Mouse (Mus musculus): ENCODE measurements around the gene Ctdsp2.

The Ctdsp2 gene

DNA sequence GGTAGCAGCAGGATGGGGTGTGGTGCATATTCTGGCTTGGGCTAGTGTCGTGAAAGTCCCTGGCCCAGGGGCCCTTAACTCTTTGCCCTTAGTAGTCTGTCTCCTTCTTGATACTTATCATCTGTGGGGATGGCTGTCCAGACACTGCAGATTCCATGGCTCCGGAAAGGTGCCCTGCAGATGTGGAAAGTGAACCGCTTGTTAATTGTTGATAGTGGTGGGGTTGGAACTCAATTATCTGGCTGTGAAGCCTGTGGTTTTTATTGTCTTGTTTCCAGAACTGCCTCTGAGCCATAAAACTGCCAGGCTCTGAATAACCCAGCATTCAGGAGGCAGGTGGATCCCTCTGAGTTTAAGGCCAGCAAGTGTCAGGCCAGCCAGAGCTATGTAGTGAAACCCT lies 13.2 kb downstream of the Ctdsp2 start:
- no peak for DNase-seq

DNA sequence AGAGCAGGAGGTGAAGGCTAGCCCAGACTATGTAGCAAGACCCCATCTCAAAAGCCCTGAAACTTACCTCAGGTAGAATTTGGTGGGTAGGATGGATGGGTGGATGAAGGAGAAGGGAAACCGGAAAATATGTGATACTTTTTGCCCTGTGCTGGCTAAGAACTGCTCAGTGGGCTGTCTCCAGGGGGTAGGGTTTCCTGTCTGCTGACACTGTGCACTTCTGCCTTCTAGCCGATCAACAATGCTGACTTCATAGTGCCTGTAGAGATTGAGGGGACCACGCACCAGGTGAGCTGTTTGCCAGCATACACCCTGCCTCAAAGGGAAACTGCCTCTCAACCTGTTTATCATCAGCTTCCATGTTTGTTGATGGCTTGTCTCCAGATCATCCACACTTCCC lies 15.1 kb downstream of the Ctdsp2 start:
- DNase-seq = no peak

DNA sequence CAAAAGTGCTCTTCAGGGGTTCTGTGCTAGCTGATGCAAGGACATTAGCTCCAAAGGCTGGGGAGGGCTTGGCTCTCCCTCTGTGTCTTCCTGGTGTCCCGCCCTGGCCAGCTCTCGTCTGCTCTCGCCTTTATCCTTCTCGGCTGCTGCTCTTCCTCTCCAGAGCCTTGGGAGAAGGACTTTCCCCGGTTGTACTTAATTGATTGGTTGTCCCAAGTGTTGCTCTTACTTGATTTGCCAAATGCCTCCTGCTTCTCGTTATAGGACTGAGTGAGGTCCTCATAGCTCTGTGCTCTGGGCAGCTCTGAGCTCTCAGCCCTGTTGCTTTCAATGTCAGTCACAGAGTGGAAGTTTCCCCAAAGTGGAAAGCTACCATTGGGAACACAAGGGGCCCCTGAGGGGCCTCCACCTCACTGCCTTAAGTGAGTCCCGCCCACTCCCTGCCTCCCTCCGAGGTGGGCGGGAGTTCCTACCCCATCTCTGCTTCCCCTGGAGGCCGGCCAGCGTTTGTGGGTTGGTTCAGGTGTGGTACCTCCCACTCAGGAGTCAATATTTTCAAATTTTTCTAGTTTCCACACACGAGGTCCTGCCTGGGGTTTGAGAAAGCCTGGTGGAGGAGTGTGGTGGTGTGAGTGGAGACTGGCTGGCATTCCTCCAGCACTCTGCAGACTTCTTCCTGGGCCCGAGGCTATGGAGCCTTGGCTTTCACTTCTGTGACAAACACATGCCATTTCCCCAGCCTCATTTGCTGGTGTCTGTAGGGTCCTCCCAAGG lies 19.0 kb downstream of the Ctdsp2 start:
- DNase-seq = peak in 1 of 2 experiments; percentile 50

GRCm38 (mm10) chr10:127000529-127000928 lies 22.0 kb downstream of the Ctdsp2 start, which contains the start of gene Avil:
TSS of gene Avil (plus strand) at chr10:127000709.
- DNase-seq = no peak

GRCm38 (mm10) chr10:127001297-127001696 lies 22.8 kb downstream of the Ctdsp2 start:
- DNase-seq = no peak

- no peak for DNase-seq
Observed at GRCm38 (mm10) chr10:127002056-127002455, 23.5 kb downstream of the Ctdsp2 start.

- DNase-seq = no peak
Observed at GRCm38 (mm10) chr10:127002765-127003164, 24.2 kb downstream of the Ctdsp2 start.

DNA sequence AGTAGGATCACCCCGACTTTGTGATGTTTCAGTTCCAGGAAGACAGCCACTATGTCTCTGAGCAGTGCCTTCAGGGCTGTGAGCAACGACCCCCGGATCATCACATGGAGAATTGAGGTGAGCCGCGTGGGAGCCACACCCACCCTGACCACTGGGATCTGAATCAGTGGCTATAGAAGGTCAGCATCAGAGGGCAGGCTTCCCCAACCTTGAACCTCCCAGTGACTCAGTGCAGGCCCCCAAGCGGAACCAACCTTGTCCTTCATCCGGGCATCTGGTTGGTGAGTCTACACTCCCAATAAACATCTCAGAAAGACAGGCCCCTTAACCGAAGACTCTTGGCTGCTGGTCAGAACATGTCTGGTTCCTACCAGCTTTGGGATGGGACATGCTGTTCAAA lies 24.8 kb downstream of the Ctdsp2 start:
- no peak for DNase-seq

- DNase-seq = no peak
Observed at GRCm38 (mm10) chr10:127003806-127004205, 25.3 kb downstream of the Ctdsp2 start.

GRCm38 (mm10) chr10:127016488-127016887 lies 38.0 kb downstream of the Ctdsp2 start:
- peak; percentile 48 to 77 for DNase-seq

DNA sequence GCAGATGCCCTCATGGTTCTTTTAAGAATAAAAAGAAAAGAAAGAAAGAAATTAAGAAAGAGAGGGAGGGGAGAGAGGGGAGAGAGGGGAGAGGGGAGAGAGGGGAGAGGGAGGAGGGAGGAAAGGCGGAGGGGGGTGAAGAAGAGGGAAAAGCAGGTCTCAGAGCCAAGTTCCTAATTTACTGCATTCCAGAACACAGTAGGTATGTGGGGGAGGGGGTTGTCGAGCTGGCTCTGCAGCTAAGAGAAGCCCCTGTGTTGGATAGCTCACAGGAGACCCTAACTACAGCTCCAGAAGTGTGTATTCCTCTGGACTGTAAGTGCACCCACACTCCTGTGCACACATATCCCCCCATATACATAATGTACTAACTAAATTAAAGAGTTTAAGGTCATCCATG lies 38.6 kb downstream of the Ctdsp2 start:
- DNase-seq = no peak

- DNase-seq = no peak
Observed at GRCm38 (mm10) chr10:127018422-127018821, 39.9 kb downstream of the Ctdsp2 start.

DNA sequence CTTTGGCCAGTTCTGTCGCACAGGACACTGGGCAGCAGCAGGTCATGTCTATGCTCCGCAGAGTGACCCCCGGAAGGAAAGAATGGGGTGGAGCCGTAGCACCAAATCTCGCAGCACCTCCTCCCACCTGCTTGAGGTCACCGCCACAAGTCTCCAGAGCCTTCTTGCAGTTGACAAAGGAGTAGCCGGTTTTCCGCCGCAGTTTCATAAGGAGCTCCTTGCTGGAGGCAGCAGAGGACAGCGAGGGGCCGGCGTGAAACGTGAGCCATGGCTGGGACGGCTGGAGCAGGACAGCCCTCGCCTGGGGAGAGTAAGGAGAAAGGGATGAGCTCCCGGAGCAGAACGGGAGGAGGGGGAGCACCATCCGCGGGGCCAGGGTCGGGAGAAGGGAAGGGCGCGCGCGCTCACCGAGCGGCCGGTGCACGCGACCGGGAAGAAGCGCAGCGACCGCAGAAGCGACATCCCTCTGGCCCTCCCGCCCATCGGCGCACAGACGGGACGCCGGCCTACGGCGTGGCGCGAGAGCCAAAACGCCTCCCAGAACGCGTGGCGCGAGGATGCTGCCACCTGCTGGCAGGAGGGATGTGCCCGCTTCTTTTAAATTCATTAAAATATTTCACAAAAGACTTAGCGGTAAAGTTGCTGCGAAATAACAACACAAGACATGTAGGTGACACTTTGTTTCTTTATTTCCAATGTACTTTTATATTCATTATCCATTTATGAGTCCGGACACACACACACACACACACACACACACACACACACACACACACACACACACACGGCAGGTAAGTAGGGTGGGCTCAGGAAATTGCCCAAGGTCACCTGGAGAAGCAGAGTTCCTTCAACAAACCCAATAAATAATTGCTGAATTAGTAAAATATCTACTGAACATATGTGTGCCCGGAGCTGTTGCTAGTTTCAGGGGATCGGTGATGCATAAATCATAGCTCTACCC lies 52.1 kb downstream of the Ctdsp2 start, which contains the start of gene Tsfm:
Gene Tsfm (minus strand): TSS at position 505 of the 961 bp plus-strand sequence.
- DNase-seq = peak; percentile 90 to 97

- DNase-seq = peak; percentile 74 to 89
Observed at GRCm38 (mm10) chr10:127033301-127033741, 54.8 kb downstream of the Ctdsp2 start.

DNA sequence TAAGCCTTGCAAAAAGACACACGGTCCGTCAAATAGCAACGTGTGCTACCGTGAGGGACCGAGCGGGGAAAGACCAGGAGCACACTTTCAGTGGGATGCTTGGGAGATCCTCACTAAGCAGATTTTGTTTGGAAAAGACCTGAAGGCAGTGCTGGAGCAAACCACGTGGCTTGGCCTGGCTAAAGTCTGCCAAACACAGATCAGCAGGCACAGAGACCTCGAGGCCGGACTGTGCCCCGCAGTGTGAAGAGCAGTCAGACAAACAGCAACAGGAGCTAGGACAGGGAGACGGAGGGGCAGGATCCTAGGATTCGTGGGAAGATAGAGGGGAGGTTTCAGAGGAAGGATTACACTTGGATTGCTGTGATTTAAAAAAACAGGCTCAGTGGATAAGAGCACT lies 57.8 kb downstream of the Ctdsp2 start:
- peak; percentile 82 to 90 for DNase-seq

DNA sequence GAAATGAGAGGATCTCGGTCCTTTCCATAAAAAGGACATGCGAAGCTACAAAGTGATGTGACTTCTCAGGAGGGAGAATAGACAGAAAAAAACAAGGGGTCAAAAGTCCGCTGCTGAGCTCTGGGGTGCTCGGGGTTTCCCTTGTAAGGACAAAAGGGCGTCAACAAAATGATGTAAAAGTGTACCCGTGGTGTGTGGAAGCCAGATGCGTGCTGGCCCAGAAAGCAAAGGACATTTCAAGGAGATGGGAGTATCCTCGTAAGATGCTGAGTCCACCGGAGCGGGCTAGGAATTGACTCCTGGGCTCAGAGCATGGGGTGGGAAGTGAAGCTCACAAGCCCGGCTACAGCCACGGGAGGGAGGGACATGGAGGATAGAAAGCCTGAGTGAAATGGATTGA lies 59.1 kb downstream of the Ctdsp2 start:
- DNase-seq = peak; percentile 58 to 70

GRCm38 (mm10) chr10:127040569-127041214 lies 62.2 kb downstream of the Ctdsp2 start:
- DNase-seq = peak in 1 of 2 experiments; percentile 58

DNA sequence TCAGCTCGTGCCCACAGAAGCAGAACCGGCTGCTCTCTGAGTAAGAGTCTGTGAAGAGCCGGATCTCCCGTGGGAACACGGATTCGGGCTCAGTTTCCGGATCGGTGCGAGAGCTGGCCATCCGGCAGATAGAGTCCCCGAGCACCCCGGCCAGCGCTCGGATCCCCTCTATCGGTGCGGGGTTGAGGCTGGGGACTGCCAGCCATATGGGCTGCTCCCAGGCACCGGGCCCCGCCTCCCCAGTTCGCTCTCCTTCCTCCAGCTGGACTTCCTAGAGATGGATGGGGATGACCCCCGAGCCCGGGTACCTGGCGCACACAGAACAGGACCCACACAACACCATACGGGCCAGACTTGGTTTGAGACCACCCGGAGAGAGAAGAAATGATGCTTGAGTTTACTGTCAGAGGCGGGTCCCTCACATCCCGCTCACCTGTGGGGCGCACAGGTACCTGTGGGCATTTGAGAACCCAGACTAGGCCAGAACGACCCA lies 62.8 kb downstream of the Ctdsp2 start, which contains the start of the genes Mettl1 and Eef1akmt3:
Gene Mettl1 (plus strand): TSS at position 141 of the 493 bp plus-strand sequence.
Gene Eef1akmt3 (minus strand): TSS at position 240 of the 493 bp plus-strand sequence.
- peak in 1 of 2 experiments; percentile 72 for DNase-seq

DNA sequence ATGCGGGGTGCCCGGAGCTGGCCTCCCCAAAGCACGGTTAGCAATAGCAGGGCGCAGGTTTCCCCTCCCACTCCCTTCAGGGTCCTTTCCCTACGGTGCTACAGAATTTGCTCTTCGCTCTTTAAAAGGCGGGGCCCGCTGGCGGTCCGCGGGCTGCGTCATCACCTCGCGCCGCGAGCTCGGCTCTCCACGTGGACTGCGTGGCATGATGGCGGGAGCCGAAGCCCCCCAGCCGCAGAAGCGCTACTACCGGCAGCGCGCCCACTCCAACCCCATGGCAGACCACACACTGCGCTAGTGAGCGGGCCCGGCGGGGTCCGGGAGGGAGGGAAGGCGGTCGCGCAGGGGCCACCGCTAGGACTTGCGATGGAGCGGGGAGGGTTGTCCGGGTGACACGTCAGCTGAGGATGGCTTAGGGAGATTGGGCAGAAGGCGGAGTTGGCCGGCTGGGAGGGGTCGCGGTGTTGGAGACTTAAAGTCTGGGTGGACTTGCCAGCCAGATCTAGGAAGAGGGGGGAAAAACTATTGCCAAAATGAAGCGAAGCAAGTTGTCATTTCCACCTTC lies 63.3 kb downstream of the Ctdsp2 start:
- DNase-seq = peak; percentile 88 to 94

DNA sequence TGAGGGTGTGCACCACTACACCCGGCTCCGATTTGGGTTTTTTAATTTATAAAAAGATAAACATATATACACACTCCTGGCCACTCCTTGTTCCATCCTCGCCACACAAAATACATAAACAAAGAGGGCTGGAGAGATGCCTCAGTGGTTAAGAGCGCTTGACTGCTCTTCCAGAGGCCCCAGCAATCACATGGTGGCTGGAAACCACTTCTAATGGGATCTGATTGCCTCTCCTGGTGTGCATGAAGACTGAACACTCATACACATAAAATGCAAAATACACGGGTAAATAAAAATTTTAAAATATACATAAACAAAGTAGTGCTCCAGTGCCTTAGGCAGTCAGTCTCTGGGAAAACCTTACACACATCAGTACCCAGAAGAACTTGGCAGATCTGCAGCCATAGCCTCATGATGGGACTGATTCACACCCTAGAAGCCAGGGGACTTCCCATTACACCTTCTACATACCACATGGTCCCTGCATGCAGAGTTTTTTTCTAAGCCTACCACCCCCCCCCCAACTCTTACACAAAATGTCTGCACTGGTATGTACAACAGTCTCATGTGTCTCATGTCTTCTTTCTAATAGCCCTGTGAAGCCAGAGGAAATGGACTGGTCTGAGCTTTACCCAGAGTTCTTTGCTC lies 64.1 kb downstream of the Ctdsp2 start:
- DNase-seq = no peak

DNA sequence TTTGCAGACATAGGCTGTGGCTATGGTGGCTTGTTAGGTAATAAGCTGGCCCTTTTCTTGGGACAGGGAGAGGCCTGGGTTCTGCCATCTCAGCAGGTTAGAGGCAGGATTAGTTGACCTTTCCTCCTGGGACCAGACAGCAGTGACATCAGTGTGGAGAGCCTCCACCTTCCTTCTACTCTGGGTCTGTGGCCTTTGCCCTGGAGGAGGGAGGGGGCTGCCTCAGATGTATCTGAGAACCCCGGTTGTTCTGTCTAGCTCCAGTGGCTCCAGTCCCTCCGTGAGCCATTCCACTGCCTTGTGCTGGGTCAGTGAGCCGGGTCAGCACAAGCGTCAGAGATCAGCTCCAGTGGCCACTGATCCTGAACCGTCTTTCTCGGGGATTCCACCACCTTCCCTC lies 64.7 kb downstream of the Ctdsp2 start:
- peak; percentile 85 to 94 for DNase-seq

GRCm38 (mm10) chr10:127047954-127048353 lies 69.4 kb downstream of the Ctdsp2 start, which contains the start of gene Cyp27b1:
TSS of gene Cyp27b1 (plus strand) at chr10:127048250.
- no peak for DNase-seq
